ENCODE assay signal across 8 mouse cellular contexts in the genomic region with DNA sequence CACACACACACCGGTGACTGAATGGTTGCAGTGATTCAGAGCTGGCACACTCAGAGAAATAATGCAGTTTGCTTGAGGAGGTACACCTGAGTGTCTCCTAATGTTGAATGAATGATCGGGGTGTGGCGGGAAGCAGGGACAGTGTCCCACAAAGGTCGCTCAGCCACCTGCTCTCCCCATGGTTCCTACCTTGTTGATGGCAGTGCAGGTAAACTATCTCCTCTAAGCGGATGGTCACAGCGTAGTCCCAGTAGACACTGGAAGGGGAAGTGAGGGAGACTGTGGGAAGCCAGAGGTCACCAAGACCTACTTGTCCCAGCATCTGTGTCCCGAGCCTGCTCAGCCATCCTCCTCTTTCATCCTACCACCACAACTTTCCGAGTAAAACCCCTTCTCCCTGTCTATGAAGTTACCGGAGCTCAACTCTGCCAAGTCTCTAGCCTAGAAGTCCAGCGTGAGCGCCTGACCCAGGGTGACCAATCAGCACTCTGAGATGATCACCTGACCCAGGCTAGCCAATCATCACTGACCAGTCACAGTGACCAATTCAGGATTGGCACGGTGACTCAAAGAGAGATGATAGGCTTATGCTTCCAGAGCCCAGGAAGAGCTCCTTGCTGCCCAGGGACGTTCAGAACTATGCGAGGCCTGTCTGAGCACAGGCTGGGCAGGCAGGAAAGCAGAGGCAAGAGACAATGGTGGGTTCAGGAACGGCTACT. TPM values are rescaled to one million over a fixed set of nuclear protein-coding genes. Genes with fewer than 3 reads are reported as not detected.
A peak's percentile ranks its signal among the peaks of the same experiment; 100 is the strongest.
DNase-seq lines count a peak whose midpoint lies in the region; ATAC-seq and TF ChIP-seq lines count a peak whose summit lies in the region.

No protein-coding gene starts in this region.

- no peaks in the 10 kb centered on the region for H3K4me1 ChIP-seq in forebrain, embryonic 16.5 days (replicated peaks; ENCODE audit: control insufficient read depth, insufficient read depth, low read length)
- peaks cover 17% of the 10 kb centered on the region for H3K4me1 ChIP-seq in limb, embryonic 10.5 days
- H3K4me1 ChIP-seq in midbrain, embryonic 11.5 days (ENCODE audit: control insufficient read depth, insufficient read depth, low read length), result peaks cover 2% of the 10 kb centered on the region; the same call in 1 of the 2 replicates
- no peaks in the 10 kb centered on the region for H3K4me1 ChIP-seq in thymus, adult 2 months (replicated peaks; ENCODE audit: control insufficient read depth, insufficient read depth, low read length)

- intact Hi-C loops in left cerebral cortex, postnatal 36 days (cut with DNase I), result no loop called here

- H3K9me3 ChIP-seq in forebrain, embryonic 16.5 days (ENCODE audit: control insufficient read depth, low read length), result no peaks in the 10 kb centered on the region
- H3K9me3 ChIP-seq in limb, embryonic 10.5 days (replicated peaks), result no peaks in the 10 kb centered on the region
- no peaks in the 10 kb centered on the region for H3K9me3 ChIP-seq in midbrain, embryonic 11.5 days (ENCODE audit: control insufficient read depth, low read length)

- no peaks in the 10 kb centered on the region for H3K27me3 ChIP-seq in forebrain, embryonic 16.5 days (replicated peaks; ENCODE audit: control insufficient read depth, insufficient read depth, low read length)
- H3K27me3 ChIP-seq in limb, embryonic 10.5 days (ENCODE audit: low read depth, poor library complexity, severe bottlenecking), result peaks cover under 1% of the 10 kb centered on the region; the same call in 1 of the 2 replicates
- H3K27me3 ChIP-seq in midbrain, embryonic 11.5 days (ENCODE audit: control insufficient read depth, insufficient read depth, low read length), result no peaks in the 10 kb centered on the region
- H3K27me3 ChIP-seq in thymus, adult 2 months (ENCODE audit: control insufficient read depth, insufficient read depth, low read length), result no peaks in the 10 kb centered on the region

- TF ChIP-seq CTCF in thymus, adult 2 months (IDR thresholded peaks at IDR 0.05; ENCODE audit: borderline replicate concordance, control insufficient read depth, extremely low read depth, insufficient read depth, low read length, poor library complexity), result no peak

- H3K4me3 ChIP-seq in forebrain, embryonic 16.5 days (replicated peaks; ENCODE audit: low read length), result no peak overlapping the region; the same call in 1 of the 2 replicates
- peak overlapping the region; percentile 55 for H3K4me3 ChIP-seq in limb, embryonic 10.5 days
- peak overlapping the region; percentile 37 for H3K4me3 ChIP-seq in midbrain, embryonic 11.5 days (ENCODE audit: low read depth, low read length)
- no peak overlapping the region for H3K4me3 ChIP-seq in thymus, adult 2 months (ENCODE audit: control insufficient read depth, insufficient read depth, low read length)

- DNase-seq in urinary bladder, postnatal 14 days (ENCODE audit: low spot score), result peak; percentile 58
- no peak for DNase-seq in urinary bladder, adult 2 months (ENCODE audit: low spot score)
- peak; percentile 75 for DNase-seq in limb, embryonic 10.5 days (ENCODE audit: low spot score)
- DNase-seq in midbrain, embryonic 11.5 days (ENCODE audit: low spot score, missing footprints), result peak; percentile 93
- DNase-seq in thymus, adult 2 months, result no peak
- DNase-seq in testis, postnatal 10 days (ENCODE audit: low spot score), result no peak
- DNase-seq in left cerebral cortex, postnatal 36 days (ENCODE audit: low spot score in 2 of 2), result no peak

- H3K36me3 ChIP-seq in forebrain, embryonic 16.5 days (ENCODE audit: control insufficient read depth, insufficient read depth), result peaks cover 4% of the 10 kb centered on the region; the same call in 1 of the 2 replicates
- peaks cover 31% of the 10 kb centered on the region for H3K36me3 ChIP-seq in limb, embryonic 10.5 days
- H3K36me3 ChIP-seq in midbrain, embryonic 11.5 days (ENCODE audit: control insufficient read depth, insufficient read depth, low read length), result peaks cover 4% of the 10 kb centered on the region
- H3K36me3 ChIP-seq in thymus, adult 2 months (ENCODE audit: control insufficient read depth, insufficient read depth, low read length), result no peaks in the 10 kb centered on the region

- WGBS in forebrain, embryonic 16.5 days, result 32% methylated on average over 15 of the region's 15 CpGs
- WGBS in limb, embryonic 10.5 days, result 25% methylated on average over 15 of the region's 15 CpGs
- 28% methylated on average over 15 of the region's 15 CpGs for WGBS in midbrain, embryonic 11.5 days
- WGBS in thymus, adult 2 months, result 89% methylated on average over 15 of the region's 15 CpGs

- no peak for TF ChIP-seq POLR2A in thymus, adult 2 months (IDR thresholded peaks at IDR 0.05; ENCODE audit: control insufficient read depth, extremely low read depth, insufficient read depth, low read length, poor library complexity)

- H3K27ac ChIP-seq in forebrain, embryonic 16.5 days (ENCODE audit: low read length), result no peak overlapping the region
- peak overlapping the region; percentile 69 for H3K27ac ChIP-seq in limb, embryonic 10.5 days
- H3K27ac ChIP-seq in midbrain, embryonic 11.5 days (ENCODE audit: low read depth, low read length), result no peak overlapping the region
- H3K27ac ChIP-seq in thymus, adult 2 months (ENCODE audit: control insufficient read depth, insufficient read depth, low read length), result no peak overlapping the region

- H3K9ac ChIP-seq in forebrain, embryonic 16.5 days (replicated peaks; ENCODE audit: low read depth, low read length), result no peak overlapping the region
- peak overlapping the region; percentile 64 for H3K9ac ChIP-seq in midbrain, embryonic 11.5 days (ENCODE audit: low read length)

- peak overlapping the region; percentile 14 for H3K4me2 ChIP-seq in forebrain, embryonic 16.5 days (ENCODE audit: low read length)
- H3K4me2 ChIP-seq in midbrain, embryonic 11.5 days, result peak overlapping the region; percentile 52

- peak; percentile 33; the same call in 1 of the 2 replicates for ATAC-seq in forebrain, embryonic 16.5 days
- peak; percentile 93 for ATAC-seq in midbrain, embryonic 11.5 days (ENCODE audit: low FRiP score)

RNA-seq across cellular contexts. Expression of a gene that starts 30.3 kb away (rescaled TPM):
- 5.3 and 5.6 TPM in 2 replicates for polyA plus RNA-seq in urinary bladder, adult 2 months (2012; rRNA removed)
- 15.8 and 19.2 TPM in 2 replicates for polyA plus RNA-seq in forebrain, embryonic 16.5 days (2015; fragmentation: Nextera tagmentation; extraction: Ambion mirVana)
- 13.4 and 15.1 TPM in 2 replicates for polyA plus RNA-seq in limb, embryonic 10.5 days (2016; fragmentation: Nextera tagmentation; extraction: Ambion mirVana)
- polyA plus RNA-seq in midbrain, embryonic 11.5 days (2014; fragmentation: Nextera tagmentation; extraction: Ambion mirVana), result 10.8 TPM in 2 replicates
- 0.71 and 1.0 TPM in 2 replicates for polyA plus RNA-seq in thymus, adult 2 months (2012; rRNA removed)
- total RNA-seq in left cerebral cortex, postnatal 36 days (2021), result 100 to 1,000 TPM; 124 to 169 TPM

RNA-seq across cellular contexts. Expression of a gene that starts 53.6 kb away (rescaled TPM):
- polyA plus RNA-seq in urinary bladder, adult 2 months (2012; rRNA removed), result 0.06 TPM in 1 of 2 replicates, not detected in the other
- polyA plus RNA-seq in forebrain, embryonic 16.5 days (2015; fragmentation: Nextera tagmentation; extraction: Ambion mirVana), result not detected in 2 replicates
- polyA plus RNA-seq in limb, embryonic 10.5 days (2016; fragmentation: Nextera tagmentation; extraction: Ambion mirVana), result not detected in 2 replicates
- 0.16 TPM in 1 of 2 replicates, not detected in the other for polyA plus RNA-seq in midbrain, embryonic 11.5 days (2014; fragmentation: Nextera tagmentation; extraction: Ambion mirVana)
- polyA plus RNA-seq in thymus, adult 2 months (2012; rRNA removed), result 0.10 TPM in 1 of 2 replicates, not detected in the other
- not detected for total RNA-seq in left cerebral cortex, postnatal 36 days (2021)

RNA-seq across cellular contexts. Expression of a gene that starts 59.3 kb away (rescaled TPM):
- 18.1 and 24.9 TPM in 2 replicates for polyA plus RNA-seq in urinary bladder, adult 2 months (2012; rRNA removed)
- polyA plus RNA-seq in forebrain, embryonic 16.5 days (2015; fragmentation: Nextera tagmentation; extraction: Ambion mirVana), result 4.6 and 5.0 TPM in 2 replicates
- polyA plus RNA-seq in limb, embryonic 10.5 days (2016; fragmentation: Nextera tagmentation; extraction: Ambion mirVana), result 2.5 and 2.9 TPM in 2 replicates
- 0.98 and 1.2 TPM in 2 replicates for polyA plus RNA-seq in midbrain, embryonic 11.5 days (2014; fragmentation: Nextera tagmentation; extraction: Ambion mirVana)
- 6.9 and 7.8 TPM in 2 replicates for polyA plus RNA-seq in thymus, adult 2 months (2012; rRNA removed)
- total RNA-seq in left cerebral cortex, postnatal 36 days (2021), result 10 to 100 TPM; 40.8 to 41.0 TPM

Comparison
In these comparisons a context has a peak if more than half of its experiments do, and no peak if none do; other contexts are left out.
1. DNase-seq: peak in urinary bladder, postnatal 14 days (single experiment), limb, embryonic 10.5 days (single experiment) and midbrain, embryonic 11.5 days (single experiment); none in urinary bladder, adult 2 months (single experiment), thymus, adult 2 months (single experiment), testis, postnatal 10 days (single experiment) and left cerebral cortex, postnatal 36 days (0 of 2).
2. H3K4me3 ChIP-seq: peak in limb, embryonic 10.5 days (single experiment) and midbrain, embryonic 11.5 days (single experiment); none in forebrain, embryonic 16.5 days (single experiment) and thymus, adult 2 months (single experiment).